Mouse (Mus musculus) urinary bladder, postnatal 25 days (tissue): ENCODE data around the gene Retreg3.

Experiments
- DNase-seq: peaks from one replicate; pipeline ENCODE4 v3.0.0; 2022; ENCODE audit warnings: low spot score

The Retreg3 gene

GRCm38 (mm10) chr11:101118105-101118504 lies 1.6 kb downstream of the Retreg3 start:
- no peak for DNase-seq

DNA sequence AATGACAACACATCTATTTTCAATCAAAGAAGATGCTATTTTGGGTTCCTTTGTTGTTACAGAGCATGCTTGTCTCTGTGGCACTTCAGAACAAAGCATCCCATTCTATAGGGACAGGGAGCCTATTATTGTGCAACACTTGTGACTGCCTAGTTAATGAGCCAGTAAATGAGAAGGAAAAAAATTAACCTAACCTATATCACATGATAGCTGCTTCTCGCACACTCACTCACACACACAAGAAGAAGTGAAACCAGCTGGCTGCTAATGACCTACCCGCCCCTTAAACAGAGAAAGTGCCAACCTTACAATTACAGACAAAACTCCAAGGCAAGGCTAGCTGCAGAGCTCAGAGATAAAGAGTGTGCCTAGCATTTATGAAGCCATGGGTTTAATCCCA lies 4.1 kb downstream of the Retreg3 start:
- DNase-seq: no peak

- DNase-seq: no peak
Observed at GRCm38 (mm10) chr11:101112186-101112585, 7.5 kb downstream of the Retreg3 start.

GRCm38 (mm10) chr11:101111178-101111577 lies 8.5 kb downstream of the Retreg3 start:
- DNase-seq: no peak

DNA sequence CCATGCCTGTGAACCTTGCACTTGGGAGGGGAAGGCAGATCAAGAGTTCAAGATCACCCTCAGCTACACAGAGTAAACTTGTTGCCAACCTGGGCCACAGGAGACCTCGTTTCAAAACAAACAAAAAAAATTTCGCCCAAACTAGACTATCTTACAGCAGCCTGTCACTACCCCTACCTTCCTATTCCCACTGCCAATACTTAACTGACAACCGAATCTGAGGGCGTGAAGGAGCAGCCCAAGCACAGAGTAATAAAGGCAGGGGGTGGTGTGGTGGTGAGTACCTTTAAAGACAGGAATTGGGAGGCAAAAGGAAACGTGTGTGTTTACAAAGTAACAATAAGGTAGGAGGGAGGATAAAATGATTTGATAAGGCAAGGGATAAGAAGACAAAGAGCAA lies 9.0 kb downstream of the Retreg3 start:
- no peak for DNase-seq

- DNase-seq: no peak
Observed at GRCm38 (mm10) chr11:101109351-101109750, 10.3 kb downstream of the Retreg3 start.

- no peak for DNase-seq
Observed at GRCm38 (mm10) chr11:101103011-101103410, 16.7 kb downstream of the Retreg3 start.

DNA sequence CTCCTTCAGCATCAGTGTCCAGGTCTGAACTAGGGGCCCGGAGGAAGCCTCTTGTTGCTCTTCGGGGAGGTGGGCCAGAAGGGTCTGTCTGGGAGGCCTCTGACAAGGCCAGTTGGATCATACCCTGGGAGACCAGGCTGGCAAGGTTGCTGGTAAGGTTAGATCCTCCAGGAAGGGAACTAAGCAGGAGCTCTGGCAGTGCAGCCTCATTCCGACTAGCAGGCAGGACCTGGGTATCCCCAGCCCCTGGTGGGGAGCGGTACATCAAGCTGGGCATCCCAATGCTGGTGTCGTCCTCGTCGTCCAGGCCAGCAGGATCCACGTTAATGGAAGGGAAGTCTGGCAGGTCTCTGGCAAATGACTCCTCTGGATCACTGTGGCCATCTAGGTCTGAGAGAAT lies 21.5 kb downstream of the Retreg3 start:
- no peak for DNase-seq

DNA sequence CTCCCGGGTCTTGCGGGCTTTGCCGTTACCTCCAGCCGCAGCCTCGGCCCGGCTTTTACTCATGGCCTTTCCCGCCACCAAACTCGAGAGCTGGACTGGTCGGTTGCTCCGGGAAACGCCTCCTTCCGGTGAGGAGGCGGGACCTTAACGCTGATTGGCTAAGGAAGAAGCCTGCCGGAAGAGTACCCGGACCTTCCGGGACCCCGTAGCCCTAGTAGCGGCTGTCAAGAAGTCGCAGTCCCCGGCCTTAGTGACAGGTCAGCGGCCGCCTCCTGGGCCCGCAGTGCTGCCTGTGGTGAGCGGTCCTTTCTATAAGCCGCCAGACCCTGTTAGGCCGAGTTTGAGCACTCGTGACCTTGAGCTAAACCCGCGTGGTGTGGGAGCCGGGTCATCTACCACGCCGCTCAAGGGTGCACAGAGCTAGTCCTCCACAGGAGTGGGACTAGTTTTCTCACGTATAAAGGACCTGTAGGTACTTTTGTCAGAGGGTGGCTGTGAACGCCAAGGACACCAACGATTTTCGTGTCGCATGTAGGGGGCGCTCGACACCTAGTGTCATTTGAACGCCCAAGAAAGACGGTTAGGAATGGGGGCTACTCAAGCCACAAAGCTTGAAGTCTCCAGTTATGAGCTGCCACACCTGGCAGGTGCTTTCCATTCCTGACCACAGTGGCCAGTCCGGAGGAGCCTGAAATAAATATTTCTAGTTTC lies 24.2 kb downstream of the Retreg3 start, which contains the start of gene Psmc3ip:
TSS of gene Psmc3ip (minus strand) at position 123 of the 711 bp plus-strand sequence.
- peak; percentile 92 for DNase-seq

GRCm38 (mm10) chr11:101094930-101095313 lies 24.8 kb downstream of the Retreg3 start:
- no peak for DNase-seq

GRCm38 (mm10) chr11:101089931-101090330 lies 29.8 kb downstream of the Retreg3 start:
- DNase-seq: no peak

DNA sequence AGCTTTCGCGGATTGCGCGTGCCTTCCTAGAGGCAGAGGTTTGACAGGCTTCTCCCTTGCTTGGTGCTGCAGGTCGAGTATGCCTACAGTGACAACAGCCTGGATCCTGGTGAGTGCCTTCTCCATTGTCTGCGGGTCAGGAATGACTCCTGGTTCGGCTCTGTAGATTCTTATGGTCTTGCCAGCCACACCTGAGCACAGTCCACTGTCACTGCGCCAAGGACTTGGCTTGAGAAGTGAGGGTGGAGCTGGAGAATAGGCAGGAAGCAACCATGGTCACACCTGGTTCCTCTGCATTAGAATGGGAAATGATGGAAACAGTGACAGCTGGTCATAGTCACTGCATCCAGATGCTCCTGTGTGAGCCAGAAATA lies 32.0 kb downstream of the Retreg3 start:
- no peak for DNase-seq

- DNase-seq: peak; percentile 80
Observed at GRCm38 (mm10) chr11:101086756-101087681, 32.7 kb downstream of the Retreg3 start, which contains the start of gene Mlx. Mlx (plus strand) TSS chr11:101087277.

DNA sequence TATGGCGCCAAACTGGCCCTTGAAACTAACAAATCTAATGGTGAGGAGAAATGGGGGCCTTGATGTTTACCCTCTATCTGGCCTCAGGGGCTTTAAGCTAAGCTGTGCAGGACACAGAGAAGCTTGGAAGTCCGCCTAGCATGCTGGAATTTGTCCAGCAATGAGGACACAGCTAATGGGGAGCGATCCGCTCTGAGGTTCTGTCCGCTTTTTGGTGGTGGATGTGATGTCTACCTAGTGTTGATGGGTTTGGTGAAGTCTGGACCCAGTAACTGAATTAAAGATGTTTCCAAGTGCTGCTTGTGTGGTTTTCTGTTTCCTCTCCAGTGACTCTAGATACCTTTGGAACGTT lies 33.4 kb downstream of the Retreg3 start:
- DNase-seq: no peak

DNA sequence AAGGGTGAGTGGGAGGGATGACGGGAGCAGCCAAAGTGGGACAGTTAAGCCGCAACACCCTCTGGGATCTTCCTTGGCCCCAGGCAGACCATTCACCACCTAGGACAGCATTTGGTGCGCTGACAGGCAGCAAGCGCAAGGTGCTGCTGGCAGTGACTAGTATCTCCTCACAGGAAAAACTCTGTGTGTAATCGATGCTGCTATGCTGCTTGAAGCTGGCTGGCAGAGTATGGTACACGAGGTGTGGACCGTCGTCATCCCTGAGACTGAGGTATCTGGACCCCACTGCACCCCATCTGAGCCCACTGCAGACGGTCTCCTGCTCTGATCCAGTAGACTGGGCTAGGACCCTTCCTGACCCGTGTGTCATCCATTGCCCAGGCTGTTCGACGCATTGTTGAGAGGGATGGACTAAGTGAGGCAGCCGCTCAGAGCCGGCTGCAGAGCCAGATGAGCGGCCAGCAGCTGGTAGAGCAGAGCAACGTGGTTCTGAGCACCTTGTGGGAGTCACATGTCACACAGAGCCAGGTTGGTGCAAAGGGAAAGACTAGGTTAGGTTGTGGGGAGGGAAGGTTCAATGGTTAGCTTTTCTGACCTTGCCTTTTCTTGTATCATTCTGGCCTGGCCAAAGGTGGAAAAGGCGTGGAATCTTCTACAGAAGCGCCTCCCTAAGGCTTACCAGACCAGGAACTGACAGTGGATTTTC lies 33.9 kb downstream of the Retreg3 start:
- DNase-seq: no peak

DNA sequence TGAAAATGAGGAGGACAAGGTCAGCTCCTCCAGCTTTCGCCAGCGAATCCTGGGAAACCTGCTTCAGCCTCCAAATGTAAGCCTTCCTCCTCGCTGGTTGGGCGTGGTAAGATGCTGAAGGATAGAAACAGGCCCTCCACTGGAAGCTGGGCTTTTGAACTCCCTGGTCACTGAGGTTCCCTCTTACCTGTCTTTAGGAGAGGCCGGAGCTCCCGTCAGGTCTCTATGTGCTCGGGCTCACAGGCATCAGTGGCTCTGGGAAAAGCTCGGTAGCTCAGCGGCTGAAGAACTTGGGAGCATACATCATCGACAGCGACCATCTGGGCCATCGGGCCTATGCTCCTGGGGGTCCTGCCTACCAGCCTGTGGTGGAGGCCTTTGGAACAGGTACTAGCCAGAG lies 34.9 kb downstream of the Retreg3 start:
- DNase-seq: no peak

GRCm38 (mm10) chr11:101084246-101084645 lies 35.4 kb downstream of the Retreg3 start:
- no peak for DNase-seq

- no peak for DNase-seq
Observed at GRCm38 (mm10) chr11:101083083-101083697, 36.5 kb downstream of the Retreg3 start.

DNA sequence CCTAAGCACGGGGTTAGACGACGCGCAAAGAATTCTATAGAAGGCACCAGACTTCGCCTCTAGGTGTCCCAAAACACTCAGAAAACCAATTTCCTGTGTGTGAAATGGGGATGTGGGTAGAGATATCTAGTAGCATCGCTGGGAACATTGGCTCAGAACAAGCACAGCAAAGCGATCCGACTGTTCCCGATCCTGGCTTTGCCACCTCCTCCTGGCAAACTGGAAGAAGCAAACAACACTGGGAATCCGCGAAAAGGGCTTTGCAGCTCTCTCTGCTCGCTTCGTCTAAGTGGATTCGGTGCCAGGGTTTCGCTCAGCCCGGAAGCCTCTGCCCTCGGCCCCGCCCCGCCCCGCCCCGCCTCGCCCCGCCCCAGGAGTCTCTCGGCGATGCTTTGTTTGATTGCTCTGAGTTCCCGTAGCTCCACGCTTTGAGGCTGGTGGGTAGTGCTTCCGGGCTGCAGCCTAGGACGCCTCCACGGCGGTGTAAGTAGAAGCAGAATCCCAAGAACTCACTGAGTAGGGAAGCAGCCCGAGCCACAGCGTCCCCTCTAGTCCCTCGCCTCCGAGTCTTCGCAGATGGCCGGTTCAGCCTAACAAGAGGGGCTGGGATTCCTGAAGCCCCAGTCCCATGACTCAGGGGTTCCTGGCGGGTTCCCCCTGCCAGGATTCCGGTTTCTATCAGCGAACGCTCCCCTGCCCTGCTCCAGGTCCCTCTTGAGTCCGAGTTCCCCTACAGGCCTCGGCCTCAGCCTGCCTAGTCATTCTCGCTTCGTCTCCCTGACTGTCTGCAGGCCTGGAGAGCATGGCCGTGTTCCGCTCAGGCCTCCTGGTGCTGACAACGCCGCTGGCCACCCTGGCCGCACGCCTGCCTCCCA lies 37.2 kb downstream of the Retreg3 start, which contains the start of gene Coasy:
TSS of gene Coasy (plus strand) at position 358 of the 875 bp plus-strand sequence.
- peak; percentile 67 for DNase-seq

GRCm38 (mm10) chr11:101081659-101082058 lies 38.0 kb downstream of the Retreg3 start:
- no peak for DNase-seq

DNA sequence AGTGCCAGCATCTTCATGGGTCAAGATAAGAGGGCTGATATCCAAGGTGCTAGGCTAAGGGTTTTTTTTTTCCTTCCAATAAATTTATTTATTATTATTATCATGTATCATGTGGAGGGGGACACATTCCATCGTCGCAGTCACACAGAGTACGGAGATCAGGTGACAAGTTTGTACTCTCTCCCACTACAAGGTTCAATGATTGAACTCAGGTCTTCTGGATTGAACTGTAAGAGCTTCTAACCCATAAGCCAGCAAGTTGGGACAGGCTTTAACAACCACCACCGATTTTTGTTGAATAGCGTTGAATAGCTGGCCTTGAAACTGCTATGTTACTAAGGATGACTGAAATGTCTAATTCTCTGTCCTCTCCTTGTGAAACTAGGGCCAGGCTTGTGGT lies 39.3 kb downstream of the Retreg3 start:
- no peak for DNase-seq
